Mouse (Mus musculus) bone marrow macrophage, adult 2 months (primary cell): ENCODE data around the gene Sptssb.

Experiments
- CTCF ChIP-seq: IDR thresholded peaks from 2 replicates; pipeline ENCODE4 v1.5.1; 2012; ENCODE audit warnings: low read depth, mild to moderate bottlenecking, low read length, moderate library complexity
- POLR2A ChIP-seq: IDR thresholded peaks from 2 replicates; pipeline ENCODE4 v1.6.1; 2012; ENCODE audit warnings: mild to moderate bottlenecking, low read depth, low read length, borderline replicate concordance

GRCm38 (mm10) chr3:69901874-69902381 lies 42.2 kb upstream of the Sptssb start:
- no peak for TF ChIP-seq POLR2A
- no peak for TF ChIP-seq CTCF
